Mouse (Mus musculus): ENCODE data around the gene Calml4.

GRCm38 (mm10) chr9:62843356-62844024, 14.4 kb upstream of the Calml4 start:
- TF ChIP-seq KAT2A (conservative IDR thresholded peaks at IDR 0.05; ENCODE audit: low read depth, low read length) (no peak), MYC (IDR thresholded peaks at IDR 0.05; ENCODE audit: low read depth, low read length) (no peak), RAD21 (IDR thresholded peaks at IDR 0.05; ENCODE audit: low read depth, low read length) (no peak), POLR2A (IDR thresholded peaks at IDR 0.05; ENCODE audit: control insufficient read depth in 1 of 2, insufficient read depth in 1 of 2, low read depth in 1 of 2, low read length in 2 of 2, poor library complexity in 1 of 2) (no peak), HCFC1 (IDR thresholded peaks at IDR 0.05; ENCODE audit: low read depth, low read length) (no peak), E2F4 (IDR thresholded peaks at IDR 0.05; ENCODE audit: borderline replicate concordance, low read depth, low read length) (no peak), MAZ (IDR thresholded peaks at IDR 0.05; ENCODE audit: low read depth, low read length) (no peak), CTCF (IDR thresholded peaks at IDR 0.05 in 2 of 3, conservative IDR thresholded peaks at IDR 0.05 in 1 of 3; ENCODE audit: control insufficient read depth in 1 of 3, insufficient read depth in 1 of 3, low read depth in 2 of 3, low read length in 3 of 3, poor library complexity in 1 of 3, severe bottlenecking in 1 of 3) (no peak), MEF2A (IDR thresholded peaks at IDR 0.05; ENCODE audit: extremely low read depth, insufficient replicate concordance, low read depth, low read length, poor library complexity, severe bottlenecking) (no peak), EP300 (IDR thresholded peaks at IDR 0.05; ENCODE audit: low read depth in 1 of 2, low read length in 2 of 2) (no peak), ETS1 (IDR thresholded peaks at IDR 0.05; ENCODE audit: low read depth, low read length) (no peak), CHD2 (IDR thresholded peaks at IDR 0.05; ENCODE audit: low read length) (no peak), MAX (IDR thresholded peaks at IDR 0.05; ENCODE audit: low read length) (no peak), USF1 (IDR thresholded peaks at IDR 0.05; ENCODE audit: low read depth, low read length) (no peak)

All from MEL (cell line).